Mouse (Mus musculus): ENCODE results near the gene Bex6.

- no peak for TF ChIP-seq POLR2A (IDR thresholded peaks at IDR 0.05; ENCODE audit: control insufficient read depth, extremely low read depth, insufficient read depth, low read length, poor library complexity)
- no peak for TF ChIP-seq CTCF (IDR thresholded peaks at IDR 0.05; ENCODE audit: borderline replicate concordance, control insufficient read depth, extremely low read depth, insufficient read depth, low read length, poor library complexity)
Measured at GRCm38 (mm10) chr16:32154437-32154836, 25.2 kb upstream of the Bex6 start.

Measured in thymus, adult 2 months (tissue).